Mouse (Mus musculus): ENCODE data around the gene Gsap.

DNA sequence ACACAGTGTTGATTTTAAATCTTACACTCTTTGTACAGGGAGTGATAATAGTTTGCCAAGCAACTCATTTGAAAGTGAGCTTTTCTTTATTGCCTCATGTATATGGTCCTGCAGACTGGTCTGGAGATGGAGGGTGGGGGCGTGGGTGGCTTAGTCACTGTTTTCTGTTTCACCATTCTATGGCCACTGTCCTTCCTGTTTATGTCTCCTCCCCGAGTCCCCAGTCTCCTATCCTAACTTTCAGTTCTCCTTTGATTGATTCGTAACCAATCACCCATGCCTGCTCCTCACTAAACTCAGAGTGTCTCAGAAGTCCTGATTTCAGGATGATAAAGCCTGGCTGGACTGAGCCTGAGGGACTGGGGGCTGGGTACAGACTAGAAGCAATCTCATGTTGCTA is 2.4 kb downstream of the Gsap start:
- TF ChIP-seq USF1 (IDR thresholded peaks at IDR 0.05; ENCODE audit: low read depth) (no peak), CTCF (IDR thresholded peaks at IDR 0.05; ENCODE audit: control insufficient read depth, insufficient read depth, insufficient read length) (no peak), CEBPB (IDR thresholded peaks at IDR 0.05; ENCODE audit: low read depth) (no peak)

Measured in C2C12 (cell line).